Mouse (Mus musculus): ENCODE results near the gene Elp4. TPM values are rescaled to one million over a fixed set of nuclear protein-coding genes. Genes with fewer than 3 reads are reported as not detected.

Gene Elp4
- polyA plus RNA-seq, 1 experiment: 11.3 TPM

GRCm38 (mm10) chr2:105710511-105710910, 193.9 kb downstream of the Elp4 start:
- H3K79me2 ChIP-seq (ENCODE audit: control insufficient read depth, insufficient read depth): no peaks in the 10 kb centered on the region
- H3K4me2 ChIP-seq (ENCODE audit: low read depth): no peak overlapping the region
- no peak overlapping the region for H3ac ChIP-seq (ENCODE audit: control insufficient read depth, insufficient read length)
- H3K36me3 ChIP-seq (ENCODE audit: control insufficient read depth, insufficient read depth): no peaks in the 10 kb centered on the region
- H3K4me3 ChIP-seq: no peak overlapping the region
- H3K27me3 ChIP-seq (ENCODE audit: control insufficient read depth, insufficient read depth, insufficient read length): no peaks in the 10 kb centered on the region
- no peak for TF ChIP-seq REST (IDR thresholded peaks at IDR 0.05; ENCODE audit: insufficient read depth, insufficient read length)

- no peaks in the 10 kb centered on the region for H3K27me3 ChIP-seq (ENCODE audit: control insufficient read depth, insufficient read depth, insufficient read length)
- no peak overlapping the region for H3K4me3 ChIP-seq
- H3ac ChIP-seq (ENCODE audit: control insufficient read depth, insufficient read length): no peak overlapping the region
- H3K79me2 ChIP-seq (ENCODE audit: control insufficient read depth, insufficient read depth): no peaks in the 10 kb centered on the region
- TF ChIP-seq MYOD1 (IDR thresholded peaks at IDR 0.05; ENCODE audit: control insufficient read depth in 1 of 3, insufficient read length in 2 of 3, low read depth in 2 of 3) (no peak), POLR2AphosphoS2 (IDR thresholded peaks at IDR 0.05; ENCODE audit: insufficient read length, low read depth) (no peak), REST (IDR thresholded peaks at IDR 0.05; ENCODE audit: insufficient read depth, insufficient read length) (no peak), TCF12 (IDR thresholded peaks at IDR 0.05; ENCODE audit: insufficient read depth, poor library complexity, severe bottlenecking) (no peak), CEBPB (IDR thresholded peaks at IDR 0.05; ENCODE audit: insufficient read depth, poor library complexity, severe bottlenecking) (no peak), MYOG (IDR thresholded peaks at IDR 0.05; ENCODE audit: control insufficient read depth in 1 of 3, insufficient read depth in 1 of 3, insufficient read length in 2 of 3, low read depth in 2 of 3) (no peak), USF1 (IDR thresholded peaks at IDR 0.05; ENCODE audit: low read depth) (no peak), MAX (IDR thresholded peaks at IDR 0.05; ENCODE audit: low read depth) (no peak), E2F4 (IDR thresholded peaks at IDR 0.05; ENCODE audit: insufficient read depth) (no peak), TCF3 (IDR thresholded peaks at IDR 0.05; ENCODE audit: insufficient read length, low read depth) (no peak), POLR2A (IDR thresholded peaks at IDR 0.05; ENCODE audit: insufficient read length, low read depth) (no peak)
- H3K36me3 ChIP-seq (ENCODE audit: control insufficient read depth, insufficient read depth): no peaks in the 10 kb centered on the region
- no peak overlapping the region for H3K4me2 ChIP-seq (ENCODE audit: low read depth)
Observed at GRCm38 (mm10) chr2:105709126-105709525, 195.2 kb downstream of the Elp4 start.

GRCm38 (mm10) chr2:105705320-105705719, 199.0 kb downstream of the Elp4 start:
- H3K27me3 ChIP-seq (ENCODE audit: control insufficient read depth, insufficient read depth, insufficient read length): no peaks in the 10 kb centered on the region
- TF ChIP-seq TCF12 (IDR thresholded peaks at IDR 0.05; ENCODE audit: insufficient read depth, poor library complexity, severe bottlenecking) (no peak), CEBPB (IDR thresholded peaks at IDR 0.05; ENCODE audit: insufficient read depth, poor library complexity, severe bottlenecking) (no peak)
- no peak overlapping the region for H3K4me2 ChIP-seq (ENCODE audit: low read depth)
- no peaks in the 10 kb centered on the region for H3K79me2 ChIP-seq (ENCODE audit: control insufficient read depth, insufficient read depth)
- no peak overlapping the region for H3ac ChIP-seq (ENCODE audit: control insufficient read depth, insufficient read length)
- H3K4me3 ChIP-seq: no peak overlapping the region
- no peaks in the 10 kb centered on the region for H3K36me3 ChIP-seq (ENCODE audit: control insufficient read depth, insufficient read depth)

- Histone ChIP-seq H3K27me3 (ENCODE audit: control insufficient read depth, insufficient read depth, insufficient read length) (no peaks in the 10 kb centered on the region), H3K36me3 (ENCODE audit: control insufficient read depth, insufficient read depth) (no peaks in the 10 kb centered on the region), H3ac (ENCODE audit: control insufficient read depth, insufficient read length) (no peak overlapping the region), H3K4me2 (ENCODE audit: low read depth) (no peak overlapping the region), H3K79me2 (ENCODE audit: control insufficient read depth, insufficient read depth) (no peaks in the 10 kb centered on the region), H3K4me3 (no peak overlapping the region)
- TF ChIP-seq TCF12 (IDR thresholded peaks at IDR 0.05; ENCODE audit: insufficient read depth, poor library complexity, severe bottlenecking) (no peak), USF1 (IDR thresholded peaks at IDR 0.05; ENCODE audit: low read depth) (no peak), POLR2A (IDR thresholded peaks at IDR 0.05; ENCODE audit: insufficient read length, low read depth) (no peak), SRF (IDR thresholded peaks at IDR 0.05; ENCODE audit: control insufficient read depth, insufficient read length, low read depth) (no peak), CEBPB (IDR thresholded peaks at IDR 0.05; ENCODE audit: insufficient read depth, poor library complexity, severe bottlenecking) (no peak), REST (IDR thresholded peaks at IDR 0.05; ENCODE audit: insufficient read depth, insufficient read length) (no peak), TCF3 (IDR thresholded peaks at IDR 0.05; ENCODE audit: insufficient read length, low read depth) (no peak), MAX (IDR thresholded peaks at IDR 0.05; ENCODE audit: low read depth) (no peak), MYOD1 (IDR thresholded peaks at IDR 0.05; ENCODE audit: control insufficient read depth in 1 of 3, insufficient read length in 2 of 3, low read depth in 2 of 3) (no peak), E2F4 (IDR thresholded peaks at IDR 0.05; ENCODE audit: insufficient read depth) (no peak)
Observed at GRCm38 (mm10) chr2:105702586-105702985, 201.8 kb downstream of the Elp4 start.

GRCm38 (mm10) chr2:105701781-105702180, 202.6 kb downstream of the Elp4 start:
- Histone ChIP-seq H3K36me3 (ENCODE audit: control insufficient read depth, insufficient read depth) (no peaks in the 10 kb centered on the region), H3K4me3 (no peak overlapping the region), H3K79me2 (ENCODE audit: control insufficient read depth, insufficient read depth) (no peaks in the 10 kb centered on the region), H3K4me2 (ENCODE audit: low read depth) (no peak overlapping the region), H3K27me3 (ENCODE audit: control insufficient read depth, insufficient read depth, insufficient read length) (no peaks in the 10 kb centered on the region), H3ac (ENCODE audit: control insufficient read depth, insufficient read length) (no peak overlapping the region)
- TF ChIP-seq REST (IDR thresholded peaks at IDR 0.05; ENCODE audit: insufficient read depth, insufficient read length) (no peak), POLR2A (IDR thresholded peaks at IDR 0.05; ENCODE audit: insufficient read length, low read depth) (no peak), POLR2AphosphoS2 (IDR thresholded peaks at IDR 0.05; ENCODE audit: insufficient read length, low read depth) (no peak)

GRCm38 (mm10) chr2:105698631-105699030, 205.7 kb downstream of the Elp4 start:
- Histone ChIP-seq H3K27me3 (ENCODE audit: control insufficient read depth, insufficient read depth, insufficient read length) (no peaks in the 10 kb centered on the region), H3K4me3 (no peak overlapping the region), H3K4me2 (ENCODE audit: low read depth) (no peak overlapping the region), H3K36me3 (ENCODE audit: control insufficient read depth, insufficient read depth) (no peaks in the 10 kb centered on the region), H3ac (ENCODE audit: control insufficient read depth, insufficient read length) (no peak overlapping the region), H3K79me2 (ENCODE audit: control insufficient read depth, insufficient read depth) (no peaks in the 10 kb centered on the region)
- TF ChIP-seq TCF12 (IDR thresholded peaks at IDR 0.05; ENCODE audit: insufficient read depth, poor library complexity, severe bottlenecking): no peak
- TF ChIP-seq TCF3 (IDR thresholded peaks at IDR 0.05; ENCODE audit: insufficient read length, low read depth): no peak
- no peak for TF ChIP-seq POLR2AphosphoS2 (IDR thresholded peaks at IDR 0.05; ENCODE audit: insufficient read length, low read depth)
- no peak for TF ChIP-seq CEBPB (IDR thresholded peaks at IDR 0.05; ENCODE audit: insufficient read depth, poor library complexity, severe bottlenecking)
- no peak for TF ChIP-seq USF1 (IDR thresholded peaks at IDR 0.05; ENCODE audit: low read depth)
- TF ChIP-seq POLR2A (IDR thresholded peaks at IDR 0.05; ENCODE audit: insufficient read length, low read depth): no peak
- TF ChIP-seq REST (IDR thresholded peaks at IDR 0.05; ENCODE audit: insufficient read depth, insufficient read length): no peak
- no peak for TF ChIP-seq MYOG (IDR thresholded peaks at IDR 0.05; ENCODE audit: control insufficient read depth in 1 of 3, insufficient read depth in 1 of 3, insufficient read length in 2 of 3, low read depth in 2 of 3)
- TF ChIP-seq SRF (IDR thresholded peaks at IDR 0.05; ENCODE audit: control insufficient read depth, insufficient read length, low read depth): no peak
- TF ChIP-seq E2F4 (IDR thresholded peaks at IDR 0.05; ENCODE audit: insufficient read depth): no peak
- no peak for TF ChIP-seq MAX (IDR thresholded peaks at IDR 0.05; ENCODE audit: low read depth)
- no peak for TF ChIP-seq MYOD1 (IDR thresholded peaks at IDR 0.05; ENCODE audit: control insufficient read depth in 1 of 3, insufficient read length in 2 of 3, low read depth in 2 of 3)

Data from myocyte (in vitro differentiated cells).